Mouse (Mus musculus): ENCODE results near the gene Nf2. TPM values are rescaled to one million over a fixed set of nuclear protein-coding genes. Genes with fewer than 3 reads are reported as not detected.
A peak's percentile ranks its signal among the peaks of the same experiment; 100 is the strongest.

Nf2 gene
- polyA plus RNA-seq, 1 experiment from 2014 or later, result 72.1 TPM

- Histone ChIP-seq H3K9ac (no peak overlapping the region), H3K4me3 (replicated peaks) (no peak overlapping the region), H3K27me3 (0 out of 2 replicates have a peak, but pooled peaks cover 8% of the 10 kb centered on the region), H3K27ac (no peak overlapping the region), H3K4me2 (no peak overlapping the region), H3K9me3 (no peaks in the 10 kb centered on the region), H3K36me3 (replicated peaks) (no peaks in the 10 kb centered on the region), H3K4me1 (no peaks in the 10 kb centered on the region)
- ATAC-seq (ENCODE audit: low FRiP score), result no peak
- WGBS, result 56% methylated on average over 11 of the region's 11 CpGs
These were observed 12.7 kb upstream of the Nf2 start for GRCm38 (mm10) chr11:4861816-4862604.

- Histone ChIP-seq H3K9ac (no peak overlapping the region), H3K4me1 (no peaks in the 10 kb centered on the region), H3K4me2 (no peak overlapping the region), H3K4me3 (replicated peaks) (no peak overlapping the region), H3K27ac (no peak overlapping the region), H3K36me3 (replicated peaks) (no peaks in the 10 kb centered on the region), H3K9me3 (no peaks in the 10 kb centered on the region), H3K27me3 (no peaks in the 10 kb centered on the region)
- 71% methylated on average over 1 of the region's 1 CpGs for WGBS
- no peak for ATAC-seq (ENCODE audit: low FRiP score)
These were observed 11.7 kb upstream of the Nf2 start for GRCm38 (mm10) chr11:4860986-4861385.

- Histone ChIP-seq H3K9me3 (no peaks in the 10 kb centered on the region), H3K36me3 (replicated peaks) (no peaks in the 10 kb centered on the region), H3K27me3 (no peaks in the 10 kb centered on the region), H3K9ac (no peak overlapping the region), H3K4me3 (replicated peaks) (no peak overlapping the region), H3K4me2 (no peak overlapping the region), H3K27ac (no peak overlapping the region), H3K4me1 (no peaks in the 10 kb centered on the region)
- no peak for ATAC-seq (ENCODE audit: low FRiP score)
- 61% methylated on average over 2 of the region's 2 CpGs for WGBS
These were observed 9.1 kb upstream of the Nf2 start for GRCm38 (mm10) chr11:4858416-4858815.

GRCm38 (mm10) chr11:4854181-4854580 lies 4.8 kb upstream of the Nf2 start:
- ATAC-seq (ENCODE audit: low FRiP score), result no peak
- no peak overlapping the region for H3K9ac ChIP-seq
- H3K36me3 ChIP-seq (replicated peaks), result no peaks in the 10 kb centered on the region
- no peak overlapping the region for H3K4me2 ChIP-seq
- no peak overlapping the region for H3K4me3 ChIP-seq (replicated peaks)
- WGBS, result 86% methylated on average over 5 of the region's 5 CpGs
- H3K27me3 ChIP-seq, result no peaks in the 10 kb centered on the region
- no peaks in the 10 kb centered on the region for H3K9me3 ChIP-seq
- no peak overlapping the region for H3K27ac ChIP-seq
- H3K4me1 ChIP-seq, result no peaks in the 10 kb centered on the region

- Histone ChIP-seq H3K4me2 (no peak overlapping the region), H3K27me3 (no peaks in the 10 kb centered on the region), H3K27ac (no peak overlapping the region), H3K4me1 (peaks cover 6% of the 10 kb centered on the region), H3K9me3 (no peaks in the 10 kb centered on the region), H3K36me3 (replicated peaks) (no peaks in the 10 kb centered on the region), H3K4me3 (replicated peaks) (no peak overlapping the region), H3K9ac (no peak overlapping the region)
- ATAC-seq (ENCODE audit: low FRiP score), result no peak
These were observed 3.7 kb upstream of the Nf2 start for GRCm38 (mm10) chr11:4853021-4853420.

GRCm38 (mm10) chr11:4850404-4850803 lies 1.1 kb upstream of the Nf2 start:
- Histone ChIP-seq H3K27ac (no peak overlapping the region), H3K9ac (no peak overlapping the region), H3K9me3 (no peaks in the 10 kb centered on the region), H3K4me2 (no peak overlapping the region), H3K27me3 (no peaks in the 10 kb centered on the region), H3K4me3 (replicated peaks) (no peak overlapping the region), H3K4me1 (peaks cover 20% of the 10 kb centered on the region), H3K36me3 (replicated peaks) (no peaks in the 10 kb centered on the region)
- ATAC-seq (ENCODE audit: low FRiP score), result no peak
- WGBS, result 91% methylated on average over 2 of the region's 2 CpGs

- Histone ChIP-seq H3K9me3 (no peaks in the 10 kb centered on the region), H3K27ac (peak overlapping the region; percentile 71), H3K4me3 (replicated peaks) (peak overlapping the region; percentile 91), H3K9ac (peak overlapping the region; percentile 92), H3K4me2 (peak overlapping the region; percentile 77), H3K27me3 (no peaks in the 10 kb centered on the region), H3K4me1 (peaks cover 20% of the 10 kb centered on the region), H3K36me3 (replicated peaks) (no peaks in the 10 kb centered on the region)
- 1% methylated on average over 50 of the region's 50 CpGs for WGBS
- peak; percentile 72 for ATAC-seq (ENCODE audit: low FRiP score)
These were observed 670 bp downstream of the Nf2 start for GRCm38 (mm10) chr11:4848483-4849248.

- 90% methylated on average over 3 of the region's 3 CpGs for WGBS
- H3K36me3 ChIP-seq (replicated peaks), result no peaks in the 10 kb centered on the region
- no peaks in the 10 kb centered on the region for H3K4me1 ChIP-seq
- H3K9me3 ChIP-seq, result no peaks in the 10 kb centered on the region
- no peaks in the 10 kb centered on the region for H3K27me3 ChIP-seq
- H3K9ac ChIP-seq, result no peak overlapping the region
- ATAC-seq (ENCODE audit: low FRiP score), result no peak
- no peak overlapping the region for H3K27ac ChIP-seq
- no peak overlapping the region for H3K4me3 ChIP-seq (replicated peaks)
- H3K4me2 ChIP-seq, result no peak overlapping the region
These were observed 8.3 kb downstream of the Nf2 start for GRCm38 (mm10) chr11:4840942-4841526.

- ATAC-seq (ENCODE audit: low FRiP score), result no peak
- Histone ChIP-seq H3K36me3 (replicated peaks) (no peaks in the 10 kb centered on the region), H3K9ac (no peak overlapping the region), H3K4me2 (no peak overlapping the region), H3K27ac (no peak overlapping the region), H3K4me1 (no peaks in the 10 kb centered on the region), H3K4me3 (replicated peaks) (no peak overlapping the region), H3K9me3 (no peaks in the 10 kb centered on the region), H3K27me3 (no peaks in the 10 kb centered on the region)
- 89% methylated on average over 1 of the region's 1 CpGs for WGBS
These were observed 11.1 kb downstream of the Nf2 start for GRCm38 (mm10) chr11:4838235-4838634.

- no peak overlapping the region for H3K27ac ChIP-seq
- no peak for ATAC-seq (ENCODE audit: low FRiP score)
- H3K4me2 ChIP-seq, result no peak overlapping the region
- H3K27me3 ChIP-seq, result no peaks in the 10 kb centered on the region
- no peak overlapping the region for H3K4me3 ChIP-seq (replicated peaks)
- no peaks in the 10 kb centered on the region for H3K4me1 ChIP-seq
- H3K36me3 ChIP-seq (replicated peaks), result no peaks in the 10 kb centered on the region
- H3K9me3 ChIP-seq, result no peaks in the 10 kb centered on the region
- 83% methylated on average over 5 of the region's 5 CpGs for WGBS
- no peak overlapping the region for H3K9ac ChIP-seq
These were observed 12.0 kb downstream of the Nf2 start for GRCm38 (mm10) chr11:4837342-4837741.

- no peak for ATAC-seq (ENCODE audit: low FRiP score)
- Histone ChIP-seq H3K4me3 (replicated peaks) (no peak overlapping the region), H3K4me2 (no peak overlapping the region), H3K4me1 (no peaks in the 10 kb centered on the region), H3K27ac (no peak overlapping the region), H3K9ac (no peak overlapping the region), H3K27me3 (no peaks in the 10 kb centered on the region), H3K36me3 (replicated peaks) (no peaks in the 10 kb centered on the region), H3K9me3 (no peaks in the 10 kb centered on the region)
- WGBS, result 70% methylated on average over 6 of the region's 6 CpGs
These were observed 12.6 kb downstream of the Nf2 start for GRCm38 (mm10) chr11:4836755-4837154.

- no peaks in the 10 kb centered on the region for H3K4me1 ChIP-seq
- no peak overlapping the region for H3K27ac ChIP-seq
- no peaks in the 10 kb centered on the region for H3K9me3 ChIP-seq
- H3K36me3 ChIP-seq (replicated peaks), result no peaks in the 10 kb centered on the region
- ATAC-seq (ENCODE audit: low FRiP score), result no peak
- no peaks in the 10 kb centered on the region for H3K27me3 ChIP-seq
- no peak overlapping the region for H3K4me3 ChIP-seq (replicated peaks)
- WGBS, result 84% methylated on average over 6 of the region's 6 CpGs
- no peak overlapping the region for H3K4me2 ChIP-seq
- H3K9ac ChIP-seq, result no peak overlapping the region
These were observed 13.9 kb downstream of the Nf2 start for GRCm38 (mm10) chr11:4835436-4835835.

All from forebrain, embryonic 12.5 days (tissue).